Mouse (Mus musculus): Measurements from ENCODE around the gene Fbxo46. TPM values are rescaled to one million over a fixed set of nuclear protein-coding genes. Genes with fewer than 3 reads are reported as not detected.

Gene Fbxo46
- polyA plus RNA-seq (2012; rRNA removed) = 2.0 and 2.3 TPM in 2 replicates

GRCm38 (mm10) chr7:19119631-19120429 is at the start of gene Fbxo46:
Fbxo46 (plus strand) TSS chr7:19119859.

GRCm38 (mm10) chr7:19075723-19076585 is 43.7 kb upstream of the Fbxo46 start, which contains the start of gene Dmwd:
Dmwd (plus strand) TSS chr7:19076227.

GRCm38 (mm10) chr7:19083701-19084100 is 36.0 kb upstream of the Fbxo46 start, which contains the start of gene Dmpk:
Dmpk (plus strand) TSS chr7:19083849.

GRCm38 (mm10) chr7:19094471-19094825 is 25.2 kb upstream of the Fbxo46 start, which contains the start of gene Six5:
Six5 (plus strand) TSS chr7:19094594.

GRCm38 (mm10) chr7:19118028-19118771 is 1.5 kb upstream of the Fbxo46 start, which contains the start of gene Gm4969:
Gm4969 (minus strand) TSS chr7:19118368.

GRCm38 (mm10) chr7:19148875-19149541 is 29.3 kb downstream of the Fbxo46 start, which contains the start of gene Qpctl:
Qpctl (minus strand) TSS chr7:19149291.

GRCm38 (mm10) chr7:19149626-19150025 is 30.0 kb downstream of the Fbxo46 start, which contains the start of gene Snrpd2:
Snrpd2 (plus strand) TSS chr7:19149722.

GRCm38 (mm10) chr7:19165656-19166423 is 46.2 kb downstream of the Fbxo46 start, which contains the start of gene Gipr:
Gipr (minus strand) TSS chr7:19166127.

GRCm38 (mm10) chr7:19175708-19176515 is 56.3 kb downstream of the Fbxo46 start, which contains the start of gene Eml2:
Eml2 (plus strand) TSS chr7:19176421.

Other genes starting within 250 kb of the Fbxo46 start
- 7.8 and 13.9 TPM in 2 replicates for gene Pglyrp1, start 248.5 kb upstream of the Fbxo46 start, polyA plus RNA-seq (2012; rRNA removed)
- 9.2 and 9.6 TPM in 2 replicates for gene Ccdc61, start 209.4 kb upstream of the Fbxo46 start, polyA plus RNA-seq (2012; rRNA removed)
- gene Nova2, start 194.0 kb upstream of the Fbxo46 start, polyA plus RNA-seq (2012; rRNA removed) = 0.10 and 0.13 TPM in 2 replicates
- gene Nanos2, start 132.5 kb upstream of the Fbxo46 start, polyA plus RNA-seq (2012; rRNA removed) = not detected in 2 replicates
- gene Mypop, start 128.6 kb upstream of the Fbxo46 start, polyA plus RNA-seq (2012; rRNA removed) = 0.16 and 0.21 TPM in 2 replicates
- gene Irf2bp1, start 115.8 kb upstream of the Fbxo46 start, polyA plus RNA-seq (2012; rRNA removed) = 6.5 and 6.7 TPM in 2 replicates
- gene Foxa3, start 96.3 kb upstream of the Fbxo46 start, polyA plus RNA-seq (2012; rRNA removed) = 11.8 and 13.7 TPM in 2 replicates
- 22.5 and 27.5 TPM in 2 replicates for gene Sympk, start 95.5 kb upstream of the Fbxo46 start, polyA plus RNA-seq (2012; rRNA removed)
- not detected in 2 replicates for gene Rsph6a, start 65.2 kb upstream of the Fbxo46 start, polyA plus RNA-seq (2012; rRNA removed)
- 15.6 and 16.4 TPM in 2 replicates for gene Dmwd, start 43.6 kb upstream of the Fbxo46 start, polyA plus RNA-seq (2012; rRNA removed)
- gene Dmpk, start 36.0 kb upstream of the Fbxo46 start, polyA plus RNA-seq (2012; rRNA removed) = 14.9 and 19.8 TPM in 2 replicates
- gene Six5, start 25.3 kb upstream of the Fbxo46 start, polyA plus RNA-seq (2012; rRNA removed) = 2.7 and 2.9 TPM in 2 replicates
- 0.15 and 0.22 TPM in 2 replicates for gene Gm4969, start 1.5 kb upstream of the Fbxo46 start, polyA plus RNA-seq (2012; rRNA removed)
- gene Qpctl, start 29.4 kb downstream of the Fbxo46 start, polyA plus RNA-seq (2012; rRNA removed) = 2.0 and 2.1 TPM in 2 replicates
- gene Snrpd2, start 29.9 kb downstream of the Fbxo46 start, polyA plus RNA-seq (2012; rRNA removed) = 71.6 and 72.1 TPM in 2 replicates
- gene Gipr, start 46.3 kb downstream of the Fbxo46 start, polyA plus RNA-seq (2012; rRNA removed) = 0.14 and 0.16 TPM in 2 replicates
- gene Eml2, start 56.6 kb downstream of the Fbxo46 start, polyA plus RNA-seq (2012; rRNA removed) = 6.7 and 7.0 TPM in 2 replicates
- gene Gpr4, start 92.7 kb downstream of the Fbxo46 start, polyA plus RNA-seq (2012; rRNA removed) = 0.33 TPM in 2 replicates
- 8.3 and 8.6 TPM in 2 replicates for gene Opa3, start 108.5 kb downstream of the Fbxo46 start, polyA plus RNA-seq (2012; rRNA removed)
- gene Vasp, start 152.0 kb downstream of the Fbxo46 start, polyA plus RNA-seq (2012; rRNA removed) = 35.5 and 39.5 TPM in 2 replicates
- 0.03 TPM in 1 of 2 replicates, not detected in the other for gene Ppm1n, start 160.2 kb downstream of the Fbxo46 start, polyA plus RNA-seq (2012; rRNA removed)
- 2.9 and 3.9 TPM in 2 replicates for gene Rtn2, start 162.8 kb downstream of the Fbxo46 start, polyA plus RNA-seq (2012; rRNA removed)
- gene Fosb, start 190.2 kb downstream of the Fbxo46 start, polyA plus RNA-seq (2012; rRNA removed) = 0.06 and 0.07 TPM in 2 replicates
- 8.6 and 9.6 TPM in 2 replicates for gene Ercc1, start 224.9 kb downstream of the Fbxo46 start, polyA plus RNA-seq (2012; rRNA removed)
- 7.3 and 7.5 TPM in 2 replicates for gene Cd3eap, start 239.6 kb downstream of the Fbxo46 start, polyA plus RNA-seq (2012; rRNA removed)
- gene Ppp1r13l, start 239.9 kb downstream of the Fbxo46 start, polyA plus RNA-seq (2012; rRNA removed) = 1.7 and 1.9 TPM in 2 replicates